Mouse (Mus musculus) MEL (cell line): ENCODE data around the gene Sema3f. TPM values are rescaled to one million over a fixed set of nuclear protein-coding genes. Genes with fewer than 3 reads are reported as not detected.

Experiments used
- DNase-seq: peaks from one replicate; pipeline ENCODE4 v3.0.0; 2011; ENCODE audit warnings: low read depth, low spot score
- H3K27ac ChIP-seq: 2 replicates; pipeline ENCODE4 v1.5.1; 2012; ENCODE audit warnings: low read depth, mild to moderate bottlenecking, control low read depth, low read length, moderate library complexity; ENCODE audit not compliant: control insufficient read depth
- H3K27me3 ChIP-seq, 2 experiments: fragments of 150-350 bp in 1 of 2; sonication (generic) in 1 of 2; 2 replicates each; pipeline ENCODE4 v1.6.1; 2012; ENCODE audit warnings: low read length in 2 of 2, mild to moderate bottlenecking in 2 of 2, improper control_type of control experiment in 1 of 2, moderate library complexity in 1 of 2; ENCODE audit not compliant: insufficient read depth in 2 of 2, control insufficient read depth in 1 of 2
- H3K36me3 ChIP-seq, 2 experiments: 2 replicates each; pipeline ENCODE4 v1.6.1; 2012 to 2014; ENCODE audit warnings: low read length in 2 of 2, improper control_type of control experiment in 1 of 2, inconsistent platforms in 1 of 2, mild to moderate bottlenecking in 1 of 2; ENCODE audit not compliant: insufficient read depth in 2 of 2, control insufficient read depth in 1 of 2
- H3K4me1 ChIP-seq, 2 experiments: fragments of 150-350 bp in 1 of 2; sonication (generic) in 1 of 2; 2 replicates each; pipeline ENCODE4 v1.6.1; 2012; ENCODE audit warnings: low read length in 2 of 2, improper control_type of control experiment in 1 of 2, mild to moderate bottlenecking in 1 of 2; ENCODE audit not compliant: insufficient read depth in 2 of 2, control insufficient read depth in 1 of 2
- H3K4me3 ChIP-seq, 2 experiments: fragments of 150-350 bp in 1 of 2; sonication (generic) in 1 of 2; 2 replicates each; pipeline ENCODE4 v1.5.1; 2012; ENCODE audit warnings: low read depth in 2 of 2, low read length in 2 of 2, mild to moderate bottlenecking in 2 of 2, moderate library complexity in 2 of 2, control low read depth in 1 of 2, improper control_type of control experiment in 1 of 2; ENCODE audit not compliant: control insufficient read depth in 1 of 2, insufficient read depth in 1 of 2
- H3K79me2 ChIP-seq: 2 replicates; pipeline ENCODE4 v1.6.1; 2012; ENCODE audit warnings: mild to moderate bottlenecking, low read length, moderate library complexity; ENCODE audit not compliant: control insufficient read depth, poor library complexity, insufficient read depth
- H3K9ac ChIP-seq: 2 replicates; pipeline ENCODE4 v1.6.1; 2012; ENCODE audit warnings: low read depth, mild to moderate bottlenecking, control low read depth, low read length, moderate library complexity; ENCODE audit not compliant: control insufficient read depth, poor library complexity, severe bottlenecking
- H3K9me3 ChIP-seq: fragments of 150-350 bp; sonication (generic); replicated peaks from 2 replicates; pipeline ENCODE4 v1.6.1; 2012; ENCODE audit warnings: mild to moderate bottlenecking, low read length, improper control_type of control experiment, moderate library complexity; ENCODE audit not compliant: insufficient read depth
- BHLHE40 ChIP-seq: IDR thresholded peaks from 2 replicates; pipeline ENCODE4 v1.6.1; 2012; ENCODE audit warnings: low read depth, mild to moderate bottlenecking, inconsistent platforms, low read length, improper control_type of control experiment, borderline replicate concordance
- CHD2 ChIP-seq: IDR thresholded peaks from 2 replicates; pipeline ENCODE4 v1.6.1; 2011; ENCODE audit warnings: low read length, improper control_type of control experiment
- ELF1 ChIP-seq: IDR thresholded peaks from 2 replicates; pipeline ENCODE4 v1.6.1; 2014; ENCODE audit warnings: low read depth, mild to moderate bottlenecking, inconsistent platforms, low read length, improper control_type of control experiment, moderate library complexity
- EP300 ChIP-seq, 2 experiments: IDR thresholded peaks; 2 replicates each; pipeline ENCODE4 v1.6.1; 2011; ENCODE audit warnings: improper control_type of control experiment in 2 of 2, low read length in 2 of 2, low read depth in 1 of 2, mild to moderate bottlenecking in 1 of 2
- GABPA ChIP-seq: IDR thresholded peaks from 2 replicates; pipeline ENCODE4 v1.6.1; 2012; ENCODE audit warnings: low read depth, mild to moderate bottlenecking, inconsistent platforms, low read length, improper control_type of control experiment, moderate library complexity
- GATA1 ChIP-seq: IDR thresholded peaks from 2 replicates; pipeline ENCODE4 v1.6.1; 2011; ENCODE audit warnings: low read depth, low read length, improper control_type of control experiment
- HCFC1 ChIP-seq: IDR thresholded peaks from 2 replicates; pipeline ENCODE4 v1.6.1; 2012; ENCODE audit warnings: low read depth, mild to moderate bottlenecking, inconsistent platforms, low read length, improper control_type of control experiment, moderate library complexity
- KAT2A ChIP-seq: conservative IDR thresholded peaks from 2 replicates; pipeline ENCODE4 v1.6.1; 2012; ENCODE audit warnings: low read depth, low read length, improper control_type of control experiment, inconsistent platforms
- MAX ChIP-seq: IDR thresholded peaks from 2 replicates; pipeline ENCODE4 v1.6.1; 2011; ENCODE audit warnings: low read length, improper control_type of control experiment
- MAZ ChIP-seq: IDR thresholded peaks from 2 replicates; pipeline ENCODE4 v1.6.1; 2012; ENCODE audit warnings: low read depth, mild to moderate bottlenecking, inconsistent platforms, low read length, improper control_type of control experiment
- MEF2A ChIP-seq: IDR thresholded peaks from 2 replicates; pipeline ENCODE4 v1.6.1; 2014; ENCODE audit warnings: low read depth, mild to moderate bottlenecking, inconsistent platforms, low read length, improper control_type of control experiment; ENCODE audit not compliant: poor library complexity, insufficient replicate concordance, severe bottlenecking; ENCODE audit errors: extremely low read depth
- NELFE ChIP-seq: IDR thresholded peaks from 2 replicates; pipeline ENCODE4 v1.6.1; 2011; ENCODE audit warnings: low read depth, low read length, improper control_type of control experiment
- POLR2A ChIP-seq, 2 experiments: IDR thresholded peaks; 2 replicates each; pipeline ENCODE4 v1.6.1; 2011 to 2012; ENCODE audit warnings: low read length in 2 of 2, mild to moderate bottlenecking in 2 of 2, control low read depth in 1 of 2, improper control_type of control experiment in 1 of 2, low read depth in 1 of 2, moderate library complexity in 1 of 2; ENCODE audit not compliant: control insufficient read depth in 1 of 2, insufficient read depth in 1 of 2, poor library complexity in 1 of 2
- POLR2AphosphoS2 ChIP-seq: IDR thresholded peaks from 2 replicates; pipeline ENCODE4 v1.6.1; 2011; ENCODE audit warnings: low read length, improper control_type of control experiment
- POLR2AphosphoS5 ChIP-seq: IDR thresholded peaks from 2 replicates; pipeline ENCODE4 v1.6.1; 2012; ENCODE audit warnings: low read depth, borderline replicate concordance, mild to moderate bottlenecking, inconsistent platforms, low read length, moderate library complexity, mixed read lengths
- RAD21 ChIP-seq: IDR thresholded peaks from 2 replicates; pipeline ENCODE4 v1.6.1; 2011; ENCODE audit warnings: mild to moderate bottlenecking, low read depth, low read length, improper control_type of control experiment
- RCOR1 ChIP-seq: IDR thresholded peaks from 2 replicates; pipeline ENCODE4 v1.6.1; 2012; ENCODE audit warnings: low read depth, mild to moderate bottlenecking, inconsistent platforms, low read length, improper control_type of control experiment
- SIN3A ChIP-seq: IDR thresholded peaks from 2 replicates; pipeline ENCODE4 v1.6.1; 2012; ENCODE audit warnings: low read length, improper control_type of control experiment, inconsistent platforms
- TAL1 ChIP-seq: IDR thresholded peaks from 2 replicates; pipeline ENCODE4 v1.6.1; 2012; ENCODE audit warnings: mild to moderate bottlenecking, inconsistent platforms, low read length, moderate library complexity, mixed read lengths
- TBP ChIP-seq: IDR thresholded peaks from 2 replicates; pipeline ENCODE4 v1.8.0; 2011; ENCODE audit warnings: low read depth, low read length, improper control_type of control experiment
- TCF12 ChIP-seq: IDR thresholded peaks from 2 replicates; pipeline ENCODE4 v1.6.1; 2014; ENCODE audit warnings: low read depth, mild to moderate bottlenecking, inconsistent platforms, low read length, improper control_type of control experiment, moderate library complexity
- UBTF ChIP-seq: IDR thresholded peaks from 2 replicates; pipeline ENCODE4 v1.6.1; 2012; ENCODE audit warnings: low read depth, mild to moderate bottlenecking, inconsistent platforms, low read length, improper control_type of control experiment, moderate library complexity, borderline replicate concordance; ENCODE audit not compliant: insufficient read depth
- USF1 ChIP-seq: IDR thresholded peaks from 2 replicates; pipeline ENCODE4 v1.6.1; 2014; ENCODE audit warnings: low read depth, mild to moderate bottlenecking, inconsistent platforms, low read length, improper control_type of control experiment, moderate library complexity
- USF2 ChIP-seq, 2 experiments: IDR thresholded peaks; 2 replicates each; pipeline ENCODE4 v1.6.1; 2011 to 2012; ENCODE audit warnings: improper control_type of control experiment in 2 of 2, low read length in 2 of 2, borderline replicate concordance in 1 of 2, inconsistent platforms in 1 of 2, low read depth in 1 of 2, mild to moderate bottlenecking in 1 of 2; ENCODE audit not compliant: insufficient read depth in 1 of 2
- ZC3H11A ChIP-seq: IDR thresholded peaks from 2 replicates; pipeline ENCODE4 v1.6.1; 2012; ENCODE audit warnings: low read depth, mild to moderate bottlenecking, inconsistent platforms, low read length, improper control_type of control experiment
- ZKSCAN1 ChIP-seq: IDR thresholded peaks from 2 replicates; pipeline ENCODE4 v1.6.1; 2012; ENCODE audit warnings: low read depth, mild to moderate bottlenecking, inconsistent platforms, low read length, improper control_type of control experiment, moderate library complexity
- polyA plus RNA-seq, 2 experiments: library from polyadenylated mRNA; stranded (reverse) in 1 of 2; unstranded in 1 of 2; fragments of >175 nt in 1 of 2; fragments of >200 nt in 1 of 2; gene quantifications; 2 replicates each; pipeline versions ENCODE4 v1.2.1 to v1.2.4; 2012; ENCODE audit warnings: low replicate concordance in 2 of 2, low read depth in 1 of 2; ENCODE audit not compliant: insufficient read length in 2 of 2, insufficient read depth in 1 of 2, missing spikeins in 1 of 2
- total RNA-seq: library from RNA; depleted of rRNA; stranded (reverse); fragments of 300-350 nt; gene quantifications from 2 replicates; pipeline ENCODE4 v1.2.3, GENCODE M21; 2012

Gene Sema3f
- total and polyA plus RNA-seq, 3 experiments, result not detected

- TF ChIP-seq POLR2AphosphoS5 (no peak), KAT2A (no peak), ELF1 (peak; percentile 94), GABPA (no peak), HCFC1 (peak; percentile 81), UBTF (no peak), USF2 (IDR thresholded peaks at IDR 0.05; ENCODE audit: borderline replicate concordance in 1 of 2, insufficient read depth in 1 of 2, low read depth in 1 of 2, low read length in 2 of 2) (no peak), MAX (no peak), MEF2A (no peak), POLR2AphosphoS2 (peak; percentile 78; the same call in 1 of the 2 replicates), EP300 (IDR thresholded peaks at IDR 0.05; ENCODE audit: low read depth in 1 of 2, low read length in 2 of 2) (no peak), CHD2 (no peak), USF1 (no peak), MAZ (no peak)
These were observed 65.7 kb downstream of the Sema3f start (continued) for GRCm38 (mm10) chr9:107644495-107645152.

- Histone ChIP-seq H3K4me3 (peak overlapping the region; percentile 64 to 82), H3K27ac (peak overlapping the region; percentile 4; the same call in 1 of the 2 replicates), H3K36me3 (peaks cover 0 to 7% of the 10 kb centered on the region in 2 experiments; a peak in 2 of 4 replicates), H3K79me2 (no peaks in the 10 kb centered on the region; the same call in 1 of the 2 replicates), H3K4me1 (peaks cover 0 to 24% of the 10 kb centered on the region in 2 experiments; a peak in 3 of 4 replicates), H3K27me3 (no peaks in the 10 kb centered on the region), H3K9me3 (no peaks in the 10 kb centered on the region), H3K9ac (peak overlapping the region; percentile 68)
- TF ChIP-seq GATA1 (peak; percentile 58), USF2 (IDR thresholded peaks at IDR 0.05; ENCODE audit: borderline replicate concordance in 1 of 2, insufficient read depth in 1 of 2, low read depth in 1 of 2, low read length in 2 of 2) (no peak), TBP (no peak), MAZ (0 out of 2 replicates have a peak, but pooled peaks have one; percentile 21), ELF1 (no peak), POLR2A (IDR thresholded peaks at IDR 0.05; ENCODE audit: control insufficient read depth in 1 of 2, insufficient read depth in 1 of 2, low read depth in 1 of 2, low read length in 2 of 2, poor library complexity in 1 of 2) (no peak), RAD21 (no peak), TCF12 (peak; percentile 35; the same call in 1 of the 2 replicates), RCOR1 (peak; percentile 54; the same call in 1 of the 2 replicates), ZC3H11A (no peak), MEF2A (no peak), BHLHE40 (no peak), EP300 (IDR thresholded peaks at IDR 0.05; ENCODE audit: low read depth in 1 of 2, low read length in 2 of 2) (peak in 1 of 2 experiments; percentile 60; a peak in 1 of 4 replicates), TAL1 (0 out of 2 replicates have a peak, but pooled peaks have one; percentile 21), ZKSCAN1 (no peak), SIN3A (no peak), MAX (no peak), NELFE (no peak)
- peak; percentile 37 for DNase-seq
These were observed 66.6 kb downstream of the Sema3f start for GRCm38 (mm10) chr9:107643544-107644214.
